ENCODE assay signal across 16 mouse cellular contexts in genomic region chrX:99462141-99462875, GRCm38 (mm10). TPM values are rescaled to one million over a fixed set of nuclear protein-coding genes. Genes with fewer than 3 reads are reported as not detected.
DNase-seq lines count a peak whose midpoint lies in the region; ATAC-seq and TF ChIP-seq lines count a peak whose summit lies in the region.
"Had no signal": no experiment of that assay in that cellular context is flagged by ENCODE, and none has a peak within 500 bp of the region (broad histone marks: within the 10 kb centered on the region; RNA-seq: fewer than 3 reads in every experiment).

No protein-coding gene starts in this region.

- ATAC-seq in heart, postnatal 0 days (ENCODE audit: insufficient read depth, low read depth) = peak; percentile 24; the same call in 1 of the 2 replicates
- no peak for ATAC-seq in midbrain, embryonic 16.5 days
- ATAC-seq: forebrain, embryonic 16.5 days; intestine, embryonic 15.5 days; Patski had no signal

- intact Hi-C loops in gastrocnemius, adult 2 months (cut with DNase I) = no loop called here

- WGBS in heart, postnatal 0 days = 68% methylated on average over 10 of the region's 10 CpGs
- 77% methylated on average over 10 of the region's 10 CpGs for WGBS in midbrain, embryonic 10.5 days
- WGBS in midbrain, embryonic 16.5 days = 73% methylated on average over 10 of the region's 10 CpGs

- H3K4me3 ChIP-seq in heart, postnatal 0 days (ENCODE audit: low read depth, low read length) = no peak overlapping the region
- no peak overlapping the region for H3K4me3 ChIP-seq in midbrain, embryonic 10.5 days
- no peak overlapping the region for H3K4me3 ChIP-seq in midbrain, embryonic 16.5 days (ENCODE audit: low read depth, low read length)
- H3K4me3 ChIP-seq in gastrocnemius, adult 2 months = no peak overlapping the region
- H3K4me3 ChIP-seq: intestine, embryonic 15.5 days; limb, embryonic 15.5 days; lung, embryonic 15.5 days; megakaryocyte, embryonic 14.5 days; neural tube, embryonic 15.5 days had no signal

- no peak overlapping the region for H3K9ac ChIP-seq in heart, postnatal 0 days (replicated peaks; ENCODE audit: low read depth, low read length)
- no peak overlapping the region for H3K9ac ChIP-seq in midbrain, embryonic 16.5 days (ENCODE audit: low read depth, low read length)
- H3K9ac ChIP-seq: intestine, embryonic 15.5 days; limb, embryonic 15.5 days; lung, embryonic 15.5 days; neural tube, embryonic 15.5 days had no signal

- no peaks in the 10 kb centered on the region; the same call in 1 of the 2 replicates for H3K4me1 ChIP-seq in heart, postnatal 0 days (ENCODE audit: control insufficient read depth, insufficient read depth)
- peaks cover 67% of the 10 kb centered on the region for H3K4me1 ChIP-seq in midbrain, embryonic 10.5 days
- no peaks in the 10 kb centered on the region; the same call in 1 of the 2 replicates for H3K4me1 ChIP-seq in midbrain, embryonic 16.5 days (ENCODE audit: control insufficient read depth, insufficient read depth, low read length)

- DNase-seq in adrenal gland, adult 2 months = peak; percentile 64
- no peak for DNase-seq in adrenal gland, postnatal 4 days (ENCODE audit: low spot score in 2 of 2)
- DNase-seq in heart, postnatal 0 days (ENCODE audit: low spot score) = no peak
- no peak for DNase-seq in heart, adult 9 months (ENCODE audit: low spot score in 2 of 2)
- no peak for DNase-seq in midbrain, embryonic 10.5 days (ENCODE audit: low spot score)
- DNase-seq in testis, postnatal 14 days (ENCODE audit: low spot score) = peak; percentile 69
- DNase-seq in gastrocnemius, adult 2 months = no peak
- DNase-seq: gastrocnemius, postnatal 10 days had no signal

- no peak overlapping the region for H3K27ac ChIP-seq in heart, postnatal 0 days (ENCODE audit: low read depth)
- H3K27ac ChIP-seq in midbrain, embryonic 10.5 days (replicated peaks) = peak overlapping the region; percentile 63
- no peak overlapping the region for H3K27ac ChIP-seq in midbrain, embryonic 16.5 days (ENCODE audit: low read length)
- H3K27ac ChIP-seq in gastrocnemius, adult 2 months = no peak overlapping the region
- H3K27ac ChIP-seq: intestine, embryonic 15.5 days; limb, embryonic 15.5 days; lung, embryonic 15.5 days; neural tube, embryonic 15.5 days had no signal

- no peak overlapping the region for H3K4me2 ChIP-seq in heart, postnatal 0 days (ENCODE audit: low read depth, low read length)
- no peak overlapping the region for H3K4me2 ChIP-seq in midbrain, embryonic 16.5 days (ENCODE audit: low read length)
- H3K4me2 ChIP-seq: intestine, embryonic 15.5 days; limb, embryonic 15.5 days; lung, embryonic 15.5 days; neural tube, embryonic 15.5 days had no signal

- TF ChIP-seq CTCF in heart, postnatal 0 days (IDR thresholded peaks at IDR 0.05; ENCODE audit: low read depth) = no peak
- no peak for TF ChIP-seq CTCF in gastrocnemius, adult 2 months (IDR thresholded peaks at IDR 0.05)

- no peak for TF ChIP-seq EP300 in heart, postnatal 0 days (IDR thresholded peaks at IDR 0.05; ENCODE audit: low read depth)

- no peaks in the 10 kb centered on the region for H3K27me3 ChIP-seq in heart, postnatal 0 days (ENCODE audit: control insufficient read depth, insufficient read depth, low read length)
- H3K27me3 ChIP-seq in midbrain, embryonic 10.5 days (ENCODE audit: low read depth, poor library complexity, severe bottlenecking) = peaks cover 94% of the 10 kb centered on the region
- H3K27me3 ChIP-seq in midbrain, embryonic 16.5 days (ENCODE audit: control insufficient read depth, insufficient read depth, low read depth, low read length) = no peaks in the 10 kb centered on the region
- H3K27me3 ChIP-seq: lung, embryonic 15.5 days had no signal

- H3K36me3 ChIP-seq in heart, postnatal 0 days (replicated peaks; ENCODE audit: control insufficient read depth, insufficient read depth, low read length) = peaks cover 14% of the 10 kb centered on the region
- H3K36me3 ChIP-seq in midbrain, embryonic 10.5 days = peaks cover 26% of the 10 kb centered on the region
- H3K36me3 ChIP-seq in midbrain, embryonic 16.5 days (ENCODE audit: control insufficient read depth, insufficient read depth, low read length) = 0 out of 2 replicates have a peak, but pooled peaks cover 4% of the 10 kb centered on the region
- H3K36me3 ChIP-seq: intestine, embryonic 15.5 days had no signal

- no peaks in the 10 kb centered on the region for H3K9me3 ChIP-seq in heart, postnatal 0 days (replicated peaks; ENCODE audit: control insufficient read depth, low read length)
- H3K9me3 ChIP-seq in midbrain, embryonic 10.5 days (replicated peaks) = no peaks in the 10 kb centered on the region
- no peaks in the 10 kb centered on the region for H3K9me3 ChIP-seq in midbrain, embryonic 16.5 days (replicated peaks; ENCODE audit: control insufficient read depth, low read length, poor library complexity, severe bottlenecking)
- H3K9me3 ChIP-seq: intestine, embryonic 15.5 days; limb, embryonic 15.5 days; lung, embryonic 15.5 days; megakaryocyte, embryonic 14.5 days; neural tube, embryonic 15.5 days had no signal

RNA-seq across cellular contexts. Expression of gene Pja1, which starts 8.8 kb away (rescaled TPM):
- 100 to 1,000 TPM; 122 to 143 TPM for total RNA-seq in adrenal gland, adult 2 months (2021)
- 52.0 and 53.9 TPM in 2 replicates for polyA plus RNA-seq in adrenal gland, adult 2 months (2012; rRNA removed)
- total RNA-seq in adrenal gland, postnatal 4 days (2021) = 100 to 1,000 TPM; 119 to 124 TPM
- total RNA-seq in heart, postnatal 0 days (2014; rRNA removed; ENCODE audit: low replicate concordance) = 29.1 and 49.7 TPM in 2 replicates
- 71.3 and 72.1 TPM in 2 replicates for polyA plus RNA-seq in heart, postnatal 0 days (2015; fragmentation: Nextera tagmentation; extraction: Ambion mirVana)
- polyA plus RNA-seq in midbrain, embryonic 10.5 days (2016; fragmentation: Nextera tagmentation; extraction: Ambion mirVana) = 210 and 212 TPM in 2 replicates
- 431 and 432 TPM in 2 replicates for polyA plus RNA-seq in midbrain, embryonic 16.5 days (2015; fragmentation: Nextera tagmentation; extraction: Ambion mirVana)
- 10 to 100 TPM; 12.9 to 16.7 TPM for total RNA-seq in gastrocnemius, adult 2 months (2021)

Comparison
In these comparisons a context has a peak if more than half of its experiments do, and no peak if none do; other contexts are left out.
1. DNase-seq: peak in adrenal gland, adult 2 months (single experiment) and testis, postnatal 14 days (single experiment); none in adrenal gland, postnatal 4 days (0 of 2), heart, postnatal 0 days (single experiment), heart, adult 9 months (0 of 2), midbrain, embryonic 10.5 days (single experiment) and gastrocnemius, adult 2 months (single experiment).